Mouse (Mus musculus) lung, embryonic 15.5 days (tissue): ENCODE results near the gene Pygo2. TPM values are rescaled to one million over a fixed set of nuclear protein-coding genes. Genes with fewer than 3 reads are reported as not detected.
"Not testable (repeated sequence)": the region's sequence is repeated elsewhere in the genome, so short reads cannot be mapped to it uniquely, and the experiment has no call there.

ENCODE experiments used
- ATAC-seq: fragments of 200-750 bp; cut with Nextera tagmentation; 2 replicates; pipeline ENCODE4 v1.8.0; 2017; ENCODE audit warnings: moderate number of reproducible peaks, borderline replicate concordance; ENCODE audit not compliant: low FRiP score, low TSS enrichment; ENCODE audit errors: extremely low read depth
- H3K27ac ChIP-seq: fragments of 300-500 bp; sonication (generic); 2 replicates; pipeline ENCODE4 v1.5.1; 2015; ENCODE audit warnings: moderate library complexity, mild to moderate bottlenecking, inconsistent platforms
- H3K27me3 ChIP-seq: fragments of 300-500 bp; sonication (generic); 2 replicates; pipeline ENCODE4 v1.6.1; 2015; ENCODE audit warnings: inconsistent platforms
- H3K36me3 ChIP-seq: fragments of 300-500 bp; sonication (generic); 2 replicates; pipeline ENCODE4 v1.6.1; 2015; ENCODE audit warnings: inconsistent platforms
- H3K4me1 ChIP-seq: fragments of 300-500 bp; sonication (generic); 2 replicates; pipeline ENCODE4 v1.6.1; 2015; ENCODE audit warnings: inconsistent platforms
- H3K4me2 ChIP-seq: fragments of 300-500 bp; sonication (generic); 2 replicates; pipeline ENCODE4 v1.6.1; 2015; ENCODE audit warnings: inconsistent platforms, mild to moderate bottlenecking, moderate library complexity
- H3K4me3 ChIP-seq: fragments of 300-500 bp; sonication (generic); 2 replicates; pipeline ENCODE4 v1.5.1; 2015; ENCODE audit warnings: mild to moderate bottlenecking, inconsistent platforms
- H3K9ac ChIP-seq: fragments of 300-500 bp; sonication (generic); 2 replicates; pipeline ENCODE4 v1.6.1; 2015; ENCODE audit warnings: inconsistent platforms
- H3K9me3 ChIP-seq: fragments of 300-500 bp; sonication (generic); 2 replicates; pipeline ENCODE4 v1.6.1; 2016; ENCODE audit warnings: inconsistent platforms
- WGBS: fragments of 180-500 bp; shearing (Covaris S2); methylation state at CpG from one replicate; pipeline ENCODE4 v1.1.7; 2015; 5-methylcytosine and 5-hydroxymethylcytosine counted together
- polyA plus RNA-seq: library from polyadenylated mRNA; unstranded; fragments of >200 nt; fragmentation: Nextera tagmentation; extraction: Ambion mirVana; gene quantifications from 2 replicates; pipeline ENCODE4 v1.2.1, GENCODE M21; 2015

The Pygo2 gene
- polyA plus RNA-seq, 1 experiment from 2014 or later: 41.1 TPM

DNA sequence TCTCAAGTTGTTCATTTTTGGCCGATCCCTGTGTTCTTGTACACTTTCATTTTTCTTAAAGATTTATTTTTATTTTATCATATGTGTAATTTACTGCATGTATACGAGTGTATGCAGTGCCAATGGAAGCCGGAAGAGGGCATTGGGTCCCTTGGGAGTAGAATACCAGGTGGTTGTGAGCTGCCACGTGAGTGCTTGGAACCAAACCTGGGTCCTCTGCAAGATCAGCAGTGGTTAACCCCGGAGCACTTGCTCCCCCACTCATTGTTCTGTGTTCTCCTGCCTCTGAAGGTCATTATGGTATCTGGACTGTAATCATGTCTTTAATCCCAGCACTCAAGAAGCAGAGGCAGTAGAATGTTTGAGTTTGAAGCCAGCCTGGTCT is 4.9 kb upstream of the Pygo2 start:
- H3K4me2 ChIP-seq: no peak overlapping the region
- no peaks in the 10 kb centered on the region for H3K27me3 ChIP-seq
- H3K9ac ChIP-seq: no peak overlapping the region
- no peaks in the 10 kb centered on the region for H3K9me3 ChIP-seq
- no peak for ATAC-seq
- peaks cover 51% of the 10 kb centered on the region for H3K36me3 ChIP-seq
- peaks cover 32% of the 10 kb centered on the region for H3K4me1 ChIP-seq
- WGBS: 79% methylated on average over 5 of the region's 5 CpGs
- H3K4me3 ChIP-seq: no peak overlapping the region
- no peak overlapping the region for H3K27ac ChIP-seq

DNA sequence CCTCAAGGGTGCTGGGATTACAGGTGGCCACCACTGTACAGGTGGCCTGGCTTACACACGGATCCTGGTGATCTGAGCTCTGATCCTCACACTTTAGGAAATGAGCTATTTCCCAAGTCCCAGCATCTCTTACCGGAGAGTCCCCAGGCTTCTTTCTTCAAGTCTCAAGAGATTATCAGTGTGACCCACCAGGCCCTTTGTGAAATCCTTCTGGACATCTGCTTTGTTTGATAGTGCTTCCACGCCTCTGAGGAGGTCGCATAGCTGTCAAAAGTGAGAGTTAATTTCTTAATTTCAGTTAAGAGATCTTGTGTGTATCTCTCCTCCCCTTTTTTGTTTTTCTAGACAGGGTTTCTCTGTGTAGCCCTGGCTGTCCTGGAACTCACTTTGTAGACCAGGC is 4.1 kb upstream of the Pygo2 start:
- H3K4me3 ChIP-seq: no peak overlapping the region
- no peak overlapping the region for H3K9ac ChIP-seq
- ATAC-seq: no peak
- H3K4me1 ChIP-seq: peaks cover 26% of the 10 kb centered on the region
- H3K27ac ChIP-seq: no peak overlapping the region
- H3K9me3 ChIP-seq: no peaks in the 10 kb centered on the region
- 85% methylated on average over 4 of the region's 4 CpGs for WGBS
- no peaks in the 10 kb centered on the region for H3K27me3 ChIP-seq
- H3K4me2 ChIP-seq: no peak overlapping the region
- peaks cover 51% of the 10 kb centered on the region for H3K36me3 ChIP-seq

DNA sequence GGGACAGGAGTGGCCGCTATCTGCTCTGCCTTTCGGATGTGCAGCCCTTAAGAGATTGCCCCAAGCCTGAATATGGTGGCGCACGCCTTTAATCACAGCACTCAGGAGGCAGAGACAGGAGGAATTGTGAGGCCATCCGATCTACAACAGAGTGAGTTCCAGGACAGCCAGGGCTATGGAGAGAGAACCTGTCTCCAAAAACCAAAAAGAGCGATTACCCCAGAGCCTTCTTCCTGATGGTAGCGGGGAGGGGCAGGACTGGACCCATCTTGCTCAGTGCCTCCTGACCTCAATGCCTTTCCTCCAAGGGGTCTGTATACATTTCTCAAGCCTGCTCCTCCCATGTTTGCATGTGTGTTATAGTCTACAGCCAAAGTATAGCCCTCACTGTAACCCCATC is 993 bp upstream of the Pygo2 start:
- H3K27me3 ChIP-seq, H3K9ac ChIP-seq, H3K4me3 ChIP-seq, ATAC-seq, H3K9me3 ChIP-seq, H3K27ac ChIP-seq, H3K4me2 ChIP-seq: not testable (repeated sequence)
- peaks cover 11% of the 10 kb centered on the region for H3K4me1 ChIP-seq
- peaks cover 63% of the 10 kb centered on the region for H3K36me3 ChIP-seq
- WGBS: 83% methylated on average over 7 of the region's 7 CpGs

DNA sequence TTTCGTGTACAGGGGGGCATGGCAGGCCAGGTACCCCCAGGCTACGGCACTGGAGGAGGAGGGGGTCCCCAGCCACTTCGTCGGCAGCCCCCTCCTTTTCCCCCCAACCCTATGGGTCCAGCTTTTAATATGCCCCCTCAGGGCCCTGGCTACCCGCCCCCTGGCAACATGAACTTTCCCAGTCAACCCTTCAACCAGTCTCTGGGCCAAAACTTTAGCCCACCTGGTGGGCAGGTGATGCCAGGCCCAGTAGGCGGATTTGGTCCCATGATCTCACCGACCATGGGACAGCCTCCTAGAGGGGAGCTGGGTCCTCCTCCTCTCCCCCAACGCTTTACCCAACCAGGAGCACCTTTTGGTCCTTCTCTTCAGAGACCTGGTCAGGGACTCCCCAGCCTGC is 2.6 kb downstream of the Pygo2 start:
- H3K9me3 ChIP-seq: no peaks in the 10 kb centered on the region
- no peak overlapping the region for H3K9ac ChIP-seq
- H3K4me3 ChIP-seq: no peak overlapping the region
- no peaks in the 10 kb centered on the region for H3K27me3 ChIP-seq
- H3K4me1 ChIP-seq: peaks cover 23% of the 10 kb centered on the region
- H3K27ac ChIP-seq: no peak overlapping the region
- peaks cover 33% of the 10 kb centered on the region for H3K36me3 ChIP-seq
- H3K4me2 ChIP-seq: no peak overlapping the region
- no peak for ATAC-seq
- WGBS: 90% methylated on average over 8 of the region's 8 CpGs

DNA sequence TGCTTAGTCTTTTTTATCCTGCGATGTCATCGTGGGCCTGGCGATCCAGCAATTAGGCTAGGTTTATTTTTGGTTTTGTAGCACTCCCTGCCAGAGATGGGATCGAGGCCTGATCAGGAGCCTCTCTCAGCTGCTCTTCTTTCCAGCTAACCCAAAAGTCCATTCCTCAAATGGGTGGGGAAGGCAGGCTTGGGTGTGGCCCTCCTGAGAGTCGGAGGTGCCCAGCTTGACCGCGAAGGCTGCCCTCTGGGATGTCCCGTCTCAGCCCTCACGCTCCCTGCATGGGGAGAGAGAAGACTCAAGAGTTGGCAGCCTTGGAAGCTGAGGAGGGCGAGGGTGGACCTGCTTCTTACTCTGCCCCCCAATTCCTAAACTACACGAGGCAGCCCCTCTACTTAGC is 4.5 kb downstream of the Pygo2 start:
- Histone ChIP-seq H3K27me3 (no peaks in the 10 kb centered on the region), H3K4me2 (no peak overlapping the region), H3K4me1 (peaks cover 23% of the 10 kb centered on the region), H3K36me3 (peaks cover 26% of the 10 kb centered on the region), H3K9me3 (no peaks in the 10 kb centered on the region), H3K27ac (no peak overlapping the region), H3K4me3 (no peak overlapping the region), H3K9ac (no peak overlapping the region)
- ATAC-seq: no peak
- 83% methylated on average over 11 of the region's 11 CpGs for WGBS

DNA sequence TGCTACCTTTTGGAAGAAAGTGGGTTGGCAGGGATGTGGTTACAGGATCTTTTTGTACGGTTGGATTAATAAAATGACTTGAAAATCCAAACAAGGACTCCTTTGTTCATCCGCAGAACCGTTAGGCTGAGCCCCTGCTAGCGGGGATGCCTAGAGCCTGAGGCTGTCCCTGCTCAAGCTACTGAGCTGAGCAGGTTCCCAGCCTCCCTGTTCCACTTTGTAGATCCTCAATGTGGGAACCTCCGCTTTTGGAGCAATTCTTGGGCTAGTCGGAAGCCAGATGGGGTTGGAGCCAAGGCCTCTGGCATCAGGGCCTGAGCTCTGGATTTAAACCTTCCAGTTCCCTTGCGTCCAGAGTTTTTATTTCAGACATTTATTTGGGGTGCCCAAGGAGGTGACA is 5.0 kb downstream of the Pygo2 start:
- 78% methylated on average over 7 of the region's 7 CpGs for WGBS
- Histone ChIP-seq H3K27me3 (no peaks in the 10 kb centered on the region), H3K4me3 (no peak overlapping the region), H3K36me3 (peaks cover 26% of the 10 kb centered on the region), H3K9me3 (no peaks in the 10 kb centered on the region), H3K27ac (no peak overlapping the region), H3K4me1 (peaks cover 23% of the 10 kb centered on the region), H3K9ac (no peak overlapping the region), H3K4me2 (no peak overlapping the region)
- no peak for ATAC-seq

DNA sequence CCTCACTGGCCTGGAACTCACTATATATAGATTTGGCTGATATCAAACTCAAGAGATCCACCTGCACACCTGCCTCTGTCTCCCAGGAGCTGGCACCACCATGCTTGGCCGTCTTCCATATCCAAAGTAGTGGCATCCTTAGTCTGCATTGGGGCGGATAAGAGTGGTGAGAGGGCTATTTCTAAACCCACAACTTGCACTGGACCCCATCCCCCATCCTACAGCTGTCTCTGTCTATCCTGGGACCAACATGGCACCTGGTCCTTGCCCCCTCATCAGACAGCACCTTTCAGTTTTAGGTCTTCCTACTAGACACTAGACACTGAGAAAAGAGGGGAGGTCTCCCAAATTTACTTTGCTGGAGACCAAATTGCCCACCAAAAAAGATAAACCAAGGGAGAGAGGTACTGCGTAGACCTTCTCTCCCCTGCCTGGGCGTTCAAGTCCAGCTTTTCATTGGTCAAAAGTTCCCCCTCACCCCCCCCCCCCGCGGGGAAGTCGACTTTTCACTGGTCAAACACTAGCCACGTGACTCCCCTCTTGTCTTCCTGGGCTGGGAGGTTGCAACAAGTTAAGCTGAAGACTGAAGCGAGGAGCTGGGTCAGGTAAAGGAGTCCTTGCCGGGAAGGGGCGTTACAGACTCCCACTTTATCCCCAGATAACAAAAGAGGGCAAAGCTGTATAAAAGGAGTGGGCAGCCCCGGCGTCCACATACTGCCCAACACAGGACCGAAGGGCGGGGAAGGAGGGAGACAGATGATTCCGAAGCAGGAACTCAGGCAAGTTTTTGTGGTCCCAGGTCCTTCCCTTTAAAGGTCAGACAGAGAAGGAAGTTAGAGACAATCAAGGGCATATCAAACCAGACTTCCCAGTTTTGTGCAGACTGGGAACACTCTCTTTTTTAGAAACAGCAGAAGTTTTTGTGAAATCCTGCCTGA is 6.4 kb downstream of the Pygo2 start, which contains the start of gene Pbxip1:
Pbxip1 (plus strand) TSS at position 531 of the 938 bp plus-strand sequence.
- H3K36me3 ChIP-seq: peaks cover 26% of the 10 kb centered on the region
- H3K9ac ChIP-seq: peak within 1 kb of the TSS; percentile 42
- H3K4me1 ChIP-seq: peaks cover 16% of the 10 kb centered on the region
- H3K9me3 ChIP-seq: no peaks in the 10 kb centered on the region
- peak within 1 kb of the TSS; percentile 63 for H3K4me2 ChIP-seq
- WGBS: 6% methylated on average over 16 of the region's 16 CpGs
- peak within 1 kb of the TSS; percentile 39 for H3K27ac ChIP-seq
- peak; percentile 83; the same call in 1 of the 2 replicates for ATAC-seq
- no peaks in the 10 kb centered on the region for H3K27me3 ChIP-seq
- peak within 1 kb of the TSS; percentile 45 for H3K4me3 ChIP-seq

DNA sequence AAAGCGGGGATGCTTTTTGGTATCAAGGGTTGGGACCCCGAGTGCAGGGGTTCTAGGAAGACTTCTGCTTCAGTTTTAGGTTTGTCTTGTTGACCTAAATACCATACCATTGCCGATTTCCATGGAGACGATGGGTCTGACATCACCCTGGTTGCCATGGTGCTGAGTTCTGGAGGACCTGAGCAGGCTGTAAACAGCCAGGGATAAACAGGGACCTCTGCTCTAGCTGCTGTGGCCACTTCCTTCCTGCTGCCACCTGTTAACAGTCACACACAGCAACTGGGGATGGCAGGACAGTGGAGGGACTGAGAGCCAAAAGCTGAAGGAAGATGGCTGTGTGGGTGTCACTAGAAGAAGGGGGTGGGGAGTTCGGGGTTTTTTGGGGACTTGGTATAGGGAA is 7.3 kb downstream of the Pygo2 start:
- H3K9me3 ChIP-seq: no peaks in the 10 kb centered on the region
- WGBS: 31% methylated on average over 5 of the region's 5 CpGs
- no peak for ATAC-seq
- H3K4me1 ChIP-seq: peaks cover 12% of the 10 kb centered on the region
- no peaks in the 10 kb centered on the region for H3K27me3 ChIP-seq
- peaks cover 23% of the 10 kb centered on the region for H3K36me3 ChIP-seq
- H3K4me3 ChIP-seq: peak overlapping the region; percentile 45
- H3K9ac ChIP-seq: peak overlapping the region; percentile 42
- peak overlapping the region; percentile 63 for H3K4me2 ChIP-seq
- peak overlapping the region; percentile 39 for H3K27ac ChIP-seq

DNA sequence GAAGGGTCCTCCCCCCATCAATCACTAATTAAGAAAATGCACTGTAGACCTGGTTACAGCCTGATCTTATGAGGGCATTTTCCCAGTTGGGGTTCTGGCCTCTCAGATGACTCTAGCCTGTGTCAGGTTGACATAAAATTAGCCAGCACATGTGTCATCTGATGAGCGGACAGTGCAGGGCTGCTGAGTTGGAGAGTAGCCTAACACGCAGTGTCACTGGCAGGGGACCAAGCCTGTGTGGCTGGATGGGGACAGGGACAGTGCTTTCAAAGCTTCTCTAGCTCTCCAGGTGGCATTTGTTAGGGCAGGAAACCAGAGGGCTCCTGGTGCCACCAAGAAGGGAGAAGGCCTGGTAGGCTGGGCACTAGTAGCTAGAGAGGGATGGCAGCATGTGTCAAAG is 10.7 kb downstream of the Pygo2 start:
- Histone ChIP-seq H3K4me3 (no peak overlapping the region), H3K9me3 (no peaks in the 10 kb centered on the region), H3K27ac (no peak overlapping the region), H3K9ac (no peak overlapping the region), H3K4me2 (no peak overlapping the region), H3K4me1 (peaks cover 12% of the 10 kb centered on the region), H3K36me3 (no peaks in the 10 kb centered on the region), H3K27me3 (no peaks in the 10 kb centered on the region)
- WGBS: 84% methylated on average over 2 of the region's 2 CpGs
- ATAC-seq: no peak

DNA sequence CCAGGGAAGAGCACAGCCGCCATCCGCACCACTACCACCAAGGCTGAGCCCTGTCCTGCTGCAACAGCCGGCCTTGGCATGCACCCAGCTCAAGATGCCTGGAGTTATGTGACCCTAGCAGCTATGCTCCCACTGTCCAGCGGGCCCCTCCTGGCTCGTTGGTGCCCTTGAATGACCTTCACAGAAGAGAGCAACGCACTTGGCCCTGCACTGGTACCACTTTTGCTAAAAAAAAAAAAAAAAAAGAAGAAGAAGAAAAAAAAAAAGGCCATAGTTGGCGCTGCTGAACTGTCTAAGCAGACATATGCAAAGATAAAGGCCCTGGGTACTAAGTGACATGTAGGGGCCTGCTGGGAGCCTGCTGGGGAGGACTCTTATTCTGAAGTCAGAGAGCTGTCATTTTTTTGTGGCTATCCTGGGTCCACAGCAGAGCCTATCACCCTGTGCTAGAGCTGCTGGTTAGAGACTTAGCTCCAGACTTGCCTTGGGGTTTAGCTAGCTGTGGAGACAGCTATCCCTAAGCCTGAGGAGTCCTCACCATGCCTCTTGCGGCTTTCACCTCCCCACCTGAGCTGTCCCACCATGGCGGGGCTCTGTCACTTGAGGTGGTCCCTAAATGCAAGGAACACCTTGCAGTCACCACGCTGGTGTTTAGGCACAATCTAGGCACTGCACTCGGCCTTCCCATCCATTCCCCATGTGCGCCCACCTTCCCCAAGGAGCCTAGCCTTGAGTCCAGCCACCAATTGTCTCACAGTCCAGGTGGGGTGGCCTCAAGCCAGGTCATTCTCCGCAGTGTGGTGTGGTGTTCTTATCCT is 18.9 kb downstream of the Pygo2 start:
- peak; percentile 79 for ATAC-seq
- 40% methylated on average over 13 of the region's 13 CpGs for WGBS
- no peaks in the 10 kb centered on the region for H3K9me3 ChIP-seq
- H3K4me2 ChIP-seq: peak overlapping the region; percentile 26; the same call in 1 of the 2 replicates
- no peak overlapping the region; the same call in 1 of the 2 replicates for H3K9ac ChIP-seq
- H3K4me3 ChIP-seq: no peak overlapping the region
- H3K4me1 ChIP-seq: peaks cover 31% of the 10 kb centered on the region
- H3K27me3 ChIP-seq: no peaks in the 10 kb centered on the region
- peak overlapping the region; percentile 47 for H3K27ac ChIP-seq
- H3K36me3 ChIP-seq: peaks cover 7% of the 10 kb centered on the region

DNA sequence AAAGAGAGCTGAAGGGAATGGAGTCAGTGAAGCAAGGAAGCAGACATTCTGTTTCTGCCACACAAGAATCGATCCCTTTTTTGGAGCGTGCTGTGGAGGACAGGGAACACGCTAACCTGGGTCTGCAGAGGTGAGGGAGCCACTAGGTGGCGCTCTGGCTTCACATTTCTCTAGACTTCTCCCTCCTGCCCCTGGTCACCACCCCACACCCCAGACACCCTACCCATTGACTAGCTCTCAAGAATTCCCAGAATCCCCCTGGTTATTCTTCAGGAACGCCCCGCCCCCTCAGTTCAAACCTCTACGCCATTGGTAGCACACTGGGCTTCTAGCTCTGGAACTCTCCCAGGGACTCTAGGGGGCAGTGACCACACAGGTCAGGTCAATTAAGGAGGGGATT is 19.5 kb downstream of the Pygo2 start:
- no peaks in the 10 kb centered on the region for H3K27me3 ChIP-seq
- H3K27ac ChIP-seq: 0 out of 2 replicates have a peak overlapping the region, but pooled peaks have one; percentile 47
- no peak overlapping the region for H3K9ac ChIP-seq
- no peak overlapping the region; the same call in 1 of the 2 replicates for H3K4me2 ChIP-seq
- H3K4me3 ChIP-seq: no peak overlapping the region
- peaks cover 33% of the 10 kb centered on the region for H3K4me1 ChIP-seq
- 47% methylated on average over 7 of the region's 7 CpGs for WGBS
- peaks cover 7% of the 10 kb centered on the region for H3K36me3 ChIP-seq
- no peaks in the 10 kb centered on the region for H3K9me3 ChIP-seq
- ATAC-seq: no peak

DNA sequence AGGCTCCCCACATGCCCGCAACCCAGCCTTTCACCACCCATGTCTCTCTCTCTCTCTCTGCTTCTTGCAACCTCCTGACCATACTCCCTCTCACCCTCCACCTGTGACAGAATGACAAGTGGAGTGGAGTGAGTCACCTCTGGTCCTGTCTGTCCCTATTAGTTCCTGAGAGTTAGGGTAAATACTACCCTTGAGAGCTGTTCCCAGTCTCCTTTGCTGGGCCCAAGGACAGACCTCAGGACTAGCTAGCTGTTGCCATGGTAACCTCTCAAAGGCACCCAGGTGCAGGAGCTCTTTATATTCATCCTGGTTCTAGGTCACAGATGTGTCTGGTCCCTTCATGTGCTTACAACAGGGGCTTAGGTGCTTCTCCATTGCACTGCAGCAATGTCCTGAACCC is 21.9 kb downstream of the Pygo2 start:
- Histone ChIP-seq H3K4me1 (peaks cover 37% of the 10 kb centered on the region), H3K9ac (no peak overlapping the region), H3K27me3 (no peaks in the 10 kb centered on the region), H3K4me2 (no peak overlapping the region), H3K36me3 (no peaks in the 10 kb centered on the region), H3K9me3 (no peaks in the 10 kb centered on the region), H3K4me3 (no peak overlapping the region), H3K27ac (peak overlapping the region; percentile 53; the same call in 1 of the 2 replicates)
- ATAC-seq: 0 out of 2 replicates have a peak, but pooled peaks have one; percentile 33
- 58% methylated on average over 1 of the region's 1 CpGs for WGBS
